ENCODE assay signal across 11 mouse cellular contexts in genomic region chr4:139231163-139231562, GRCm38 (mm10). TPM values are rescaled to one million over a fixed set of nuclear protein-coding genes. Genes with fewer than 3 reads are reported as not detected.
A peak's percentile ranks its signal among the peaks of the same experiment; 100 is the strongest.
DNase-seq lines count a peak whose midpoint lies in the region; ATAC-seq and TF ChIP-seq lines count a peak whose summit lies in the region.
"Had no signal": no experiment of that assay in that cellular context is flagged by ENCODE, and none has a peak within 500 bp of the region (broad histone marks: within the 10 kb centered on the region; RNA-seq: fewer than 3 reads in every experiment).

No protein-coding gene starts in this region.

- in situ Hi-C loops in ES-E14 (cut with MboI; ENCODE audit: low sequenced_read_pairs in 2 of 2, unreplicated experiment in 2 of 2) = no loop called here

- H3K4me1 ChIP-seq in intestine, embryonic 14.5 days (replicated peaks; ENCODE audit: control insufficient read depth, insufficient read depth, low read length) = peaks cover 37% of the 10 kb centered on the region
- H3K4me1 ChIP-seq in intestine, embryonic 15.5 days (replicated peaks) = peaks cover 66% of the 10 kb centered on the region
- H3K4me1 ChIP-seq in ES-E14 (ENCODE audit: control insufficient read depth in 2 of 2, insufficient read depth in 2 of 2, low read length in 2 of 2, poor library complexity in 1 of 2) = peaks cover 4 to 37% of the 10 kb centered on the region in 2 experiments; a peak in 3 of 4 replicates
- peaks cover 73% of the 10 kb centered on the region for H3K4me1 ChIP-seq in embryonic facial prominence, embryonic 13.5 days

- WGBS in intestine, embryonic 14.5 days = 75% methylated on average over 8 of the region's 8 CpGs
- 69% methylated on average over 8 of the region's 8 CpGs for WGBS in intestine, embryonic 15.5 days
- WGBS in embryonic facial prominence, embryonic 13.5 days = 76% methylated on average over 8 of the region's 8 CpGs

- no peak overlapping the region for H3K4me2 ChIP-seq in intestine, embryonic 14.5 days (ENCODE audit: low read length)
- no peak overlapping the region for H3K4me2 ChIP-seq in intestine, embryonic 15.5 days (replicated peaks)
- no peak overlapping the region for H3K4me2 ChIP-seq in embryonic facial prominence, embryonic 13.5 days
- peak overlapping the region; percentile 51 for H3K4me2 ChIP-seq in myocyte (ENCODE audit: low read depth)

- no peak for TF ChIP-seq POLR2A in myocyte (IDR thresholded peaks at IDR 0.05; ENCODE audit: insufficient read length, low read depth)

- ATAC-seq in intestine, embryonic 14.5 days (replicated peaks; ENCODE audit: low FRiP score, low TSS enrichment, low read depth) = no peak
- no peak for ATAC-seq in intestine, embryonic 15.5 days
- no peak for ATAC-seq in embryonic facial prominence, embryonic 13.5 days (ENCODE audit: insufficient number of reproducible peaks, insufficient read depth, low FRiP score, low TSS enrichment, low read depth)
- no peak for ATAC-seq in erythroid progenitor cell, adult 5-6 weeks (replicated peaks; ENCODE audit: low FRiP score, poor library complexity, severe bottlenecking)
- ATAC-seq: forebrain, embryonic 14.5 days had no signal

- no peaks in the 10 kb centered on the region for H3K9me3 ChIP-seq in intestine, embryonic 14.5 days (ENCODE audit: control insufficient read depth, low read length)
- no peaks in the 10 kb centered on the region for H3K9me3 ChIP-seq in intestine, embryonic 15.5 days
- no peaks in the 10 kb centered on the region for H3K9me3 ChIP-seq in ES-E14 (ENCODE audit: control insufficient read depth, insufficient read depth, low read depth, low read length)
- H3K9me3 ChIP-seq in embryonic facial prominence, embryonic 13.5 days = no peaks in the 10 kb centered on the region
- H3K9me3 ChIP-seq: G1E had no signal

- no peak overlapping the region for H3K9ac ChIP-seq in intestine, embryonic 14.5 days (ENCODE audit: low read length)
- H3K9ac ChIP-seq in intestine, embryonic 15.5 days = no peak overlapping the region
- H3K9ac ChIP-seq in ES-E14 (ENCODE audit: insufficient read depth, low read depth, low read length, poor library complexity, severe bottlenecking) = no peak overlapping the region
- H3K9ac ChIP-seq in embryonic facial prominence, embryonic 13.5 days = no peak overlapping the region

- no peak overlapping the region for H3ac ChIP-seq in myocyte (ENCODE audit: control insufficient read depth, insufficient read length)

- DNase-seq in intestine, embryonic 14.5 days (ENCODE audit: low spot score) = no peak
- no peak for DNase-seq in ES-E14 (ENCODE audit: low read depth, low spot score)
- DNase-seq in gastrocnemius, postnatal 25 days = no peak
- DNase-seq: cerebellum, adult 9-11 months; gastrocnemius, postnatal 10 days had no signal

- 0 out of 2 replicates have a peak overlapping the region, but pooled peaks have one; percentile 16 for H3K27ac ChIP-seq in intestine, embryonic 14.5 days (ENCODE audit: low read depth)
- H3K27ac ChIP-seq in intestine, embryonic 15.5 days = no peak overlapping the region
- H3K27ac ChIP-seq in ES-E14 (ENCODE audit: insufficient read depth, low read depth, low read length, poor library complexity, severe bottlenecking) = peak overlapping the region; percentile 54; the same call in 1 of the 2 replicates
- peak overlapping the region; percentile 33; the same call in 1 of the 2 replicates for H3K27ac ChIP-seq in embryonic facial prominence, embryonic 13.5 days

- peaks cover 6% of the 10 kb centered on the region for H3K36me3 ChIP-seq in intestine, embryonic 14.5 days (ENCODE audit: control insufficient read depth, insufficient read depth, low read length)
- H3K36me3 ChIP-seq in intestine, embryonic 15.5 days = no peaks in the 10 kb centered on the region
- H3K36me3 ChIP-seq in ES-E14 (ENCODE audit: control insufficient read depth, insufficient read depth, low read length, poor library complexity, severe bottlenecking) (peaks cover 22% of the 10 kb centered on the region), myocyte (ENCODE audit: control insufficient read depth, insufficient read depth) (no peaks in the 10 kb centered on the region)
- H3K36me3 ChIP-seq in embryonic facial prominence, embryonic 13.5 days = peaks cover 9% of the 10 kb centered on the region

- H3K27me3 ChIP-seq in intestine, embryonic 14.5 days (replicated peaks; ENCODE audit: control insufficient read depth, insufficient read depth, low read length) = no peaks in the 10 kb centered on the region
- no peaks in the 10 kb centered on the region for H3K27me3 ChIP-seq in intestine, embryonic 15.5 days (replicated peaks)
- H3K27me3 ChIP-seq in embryonic facial prominence, embryonic 13.5 days = no peaks in the 10 kb centered on the region
- no peaks in the 10 kb centered on the region for H3K27me3 ChIP-seq in myocyte (ENCODE audit: control insufficient read depth, insufficient read depth, insufficient read length)

- H3K4me3 ChIP-seq in intestine, embryonic 14.5 days (ENCODE audit: low read depth, low read length) = no peak overlapping the region
- H3K4me3 ChIP-seq in intestine, embryonic 15.5 days (replicated peaks) = no peak overlapping the region
- H3K4me3 ChIP-seq in ES-E14 (ENCODE audit: insufficient read depth in 1 of 2, low read depth in 1 of 2, low read length in 2 of 2, poor library complexity in 1 of 2, severe bottlenecking in 1 of 2) = no peak overlapping the region
- no peak overlapping the region for H3K4me3 ChIP-seq in embryonic facial prominence, embryonic 13.5 days
- no peak overlapping the region for H3K4me3 ChIP-seq in myocyte

- peaks cover 89% of the 10 kb centered on the region for H3K79me2 ChIP-seq in myocyte (ENCODE audit: control insufficient read depth, insufficient read depth)

TF ChIP-seq in ES-E14, 5 proteins besides CTCF, POLR2A, EP300 and RAD21:
- no peak for TF ChIP-seq HCFC1 (IDR thresholded peaks at IDR 0.05; ENCODE audit: borderline replicate concordance, insufficient read depth, low read length)
- TF ChIP-seq ZC3H11A (IDR thresholded peaks at IDR 0.05; ENCODE audit: borderline replicate concordance, low read depth, low read length) = no peak
- no peak for TF ChIP-seq MAFK (IDR thresholded peaks at IDR 0.05; ENCODE audit: insufficient read depth, low read depth, low read length)
- no peak for TF ChIP-seq ZNF384 (IDR thresholded peaks at IDR 0.05; ENCODE audit: low read depth, low read length)
- no peak for TF ChIP-seq CHD2 (IDR thresholded peaks at IDR 0.05; ENCODE audit: low read depth, low read length)

TF ChIP-seq in myocyte, 11 proteins besides CTCF, POLR2A, EP300 and RAD21:
- TF ChIP-seq SRF (IDR thresholded peaks at IDR 0.05; ENCODE audit: control insufficient read depth, insufficient read length, low read depth) = no peak
- TF ChIP-seq REST (IDR thresholded peaks at IDR 0.05; ENCODE audit: insufficient read depth, insufficient read length) = no peak
- no peak for TF ChIP-seq POLR2AphosphoS2 (IDR thresholded peaks at IDR 0.05; ENCODE audit: insufficient read length, low read depth)
- TF ChIP-seq CEBPB (IDR thresholded peaks at IDR 0.05; ENCODE audit: insufficient read depth, poor library complexity, severe bottlenecking) = no peak
- no peak for TF ChIP-seq TCF12 (IDR thresholded peaks at IDR 0.05; ENCODE audit: insufficient read depth, poor library complexity, severe bottlenecking)
- TF ChIP-seq MYOD1 (IDR thresholded peaks at IDR 0.05; ENCODE audit: control insufficient read depth in 1 of 3, insufficient read length in 2 of 3, low read depth in 2 of 3) = no peak
- no peak for TF ChIP-seq E2F4 (IDR thresholded peaks at IDR 0.05; ENCODE audit: insufficient read depth)
- TF ChIP-seq TCF3 (IDR thresholded peaks at IDR 0.05; ENCODE audit: insufficient read length, low read depth) = no peak
- TF ChIP-seq USF1 (IDR thresholded peaks at IDR 0.05; ENCODE audit: low read depth) = peak; percentile 21
- peak in 1 of 3 experiments; percentile 36 for TF ChIP-seq MYOG (IDR thresholded peaks at IDR 0.05; ENCODE audit: control insufficient read depth in 1 of 3, insufficient read depth in 1 of 3, insufficient read length in 2 of 3, low read depth in 2 of 3)
- no peak for TF ChIP-seq MAX (IDR thresholded peaks at IDR 0.05; ENCODE audit: low read depth)

RNA-seq across cellular contexts. Expression of gene Capzb, which starts 38.5 kb away (rescaled TPM):
- 313 and 325 TPM in 2 replicates for polyA plus RNA-seq in intestine, embryonic 14.5 days (2014; fragmentation: Nextera tagmentation; extraction: Ambion mirVana)
- polyA plus RNA-seq in intestine, embryonic 15.5 days (2015; fragmentation: Nextera tagmentation; extraction: Ambion mirVana) = 410 and 425 TPM in 2 replicates
- 86.7 and 111 TPM in 2 replicates for total RNA-seq in ES-E14 (2012; rRNA removed)
- polyA plus RNA-seq in embryonic facial prominence, embryonic 13.5 days (2015; fragmentation: Nextera tagmentation; extraction: Ambion mirVana) = 396 and 424 TPM in 2 replicates
- polyA plus RNA-seq in myocyte (2012; fragmentation: generic; extraction: Trizol) = 247 TPM
- total RNA-seq in erythroid progenitor cell, adult 5-6 weeks (2015; ENCODE audit: low replicate concordance) = 94.3 and 141 TPM in 2 replicates
- 29.4 and 35.6 TPM in 2 replicates for total RNA-seq in erythroid progenitor cell, adult 5-6 weeks (2017; ENCODE audit: low replicate concordance)
- total RNA-seq in gastrocnemius, postnatal 25 days (2021) = 100 to 1,000 TPM; 472 to 500 TPM
